Mouse (Mus musculus): Measurements from ENCODE around the gene Rims3. TPM values are rescaled to one million over a fixed set of nuclear protein-coding genes. Genes with fewer than 3 reads are reported as not detected.
A peak's percentile ranks its signal among the peaks of the same experiment; 100 is the strongest.

Gene Rims3
- 0.06 TPM in 1 of 2 replicates, not detected in the other for polyA plus RNA-seq (2012; ENCODE audit: insufficient read depth, low replicate concordance)

DNA sequence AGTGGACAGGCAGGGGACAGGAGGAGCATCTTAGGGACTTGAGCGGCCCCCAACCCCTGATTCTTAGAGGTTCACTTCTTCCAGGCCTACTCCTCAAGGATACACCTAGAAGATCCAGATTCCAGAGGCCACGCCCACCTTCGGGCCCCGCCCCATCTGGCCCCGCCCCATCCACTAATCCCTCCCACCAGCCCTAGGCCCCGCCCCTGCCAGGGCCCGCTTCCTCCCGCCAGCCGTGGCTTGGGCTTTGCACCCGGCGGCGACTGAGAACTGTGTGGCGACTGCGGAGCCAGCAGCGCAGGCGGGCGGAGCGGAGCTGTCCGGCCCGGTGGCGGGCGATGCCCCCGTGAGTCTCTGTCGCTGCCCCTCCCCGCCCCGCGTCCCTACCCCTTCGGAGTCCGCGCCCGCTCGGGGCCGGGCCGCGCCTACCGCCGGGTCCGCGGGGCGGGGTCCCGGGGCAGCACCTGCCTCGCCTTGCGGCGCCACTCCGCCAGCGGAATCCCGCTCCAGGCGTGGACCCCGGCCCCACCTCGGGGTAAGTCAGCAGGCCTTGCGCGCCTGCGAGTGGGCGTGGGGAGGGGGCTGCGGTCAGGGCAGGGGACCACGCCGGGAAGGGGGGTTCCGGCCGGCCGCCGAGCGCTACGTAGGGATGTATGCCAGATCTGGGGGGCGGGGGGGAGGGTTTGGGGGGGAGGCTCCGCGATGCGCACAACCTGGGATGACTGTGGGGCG, at the start of gene Rims3:
Rims3 (plus strand) TSS at position 229 of the 732 bp plus-strand sequence.
- Histone ChIP-seq H3K4me3 (replicated peaks) (peak within 1 kb of the TSS; percentile 88), H3K9me3 (peaks cover 11% of the 10 kb centered on the region), H3K27me3 (replicated peaks) (peaks cover 79% of the 10 kb centered on the region), H3K4me1 (peaks cover 6% of the 10 kb centered on the region), H3K36me3 (replicated peaks; ENCODE audit: low read length) (no peaks in the 10 kb centered on the region)
- TF ChIP-seq GATA1 (IDR thresholded peaks at IDR 0.05; ENCODE audit: borderline replicate concordance, low read length) (no peak), FLI1 (IDR thresholded peaks at IDR 0.05; ENCODE audit: low read length) (no peak)

DNA sequence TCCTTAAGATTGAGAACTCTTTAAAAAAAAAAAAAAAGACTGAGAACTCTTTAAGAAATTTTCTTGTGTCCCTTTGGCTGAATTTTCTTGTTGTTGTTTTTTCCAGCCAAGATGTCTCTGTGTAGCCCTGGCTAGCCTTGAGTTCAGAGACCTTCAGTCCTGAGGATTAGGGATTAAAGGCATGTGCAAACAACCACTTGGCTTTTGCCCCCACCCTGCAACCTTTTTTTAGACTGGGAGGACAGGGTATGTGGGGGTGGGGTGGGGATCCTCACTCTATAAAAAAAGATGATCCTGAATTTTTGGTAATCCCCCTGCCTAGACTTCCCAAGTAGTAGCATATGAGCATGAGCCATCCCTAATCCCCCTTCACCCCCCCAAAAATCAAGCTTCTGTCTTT, 48.8 kb upstream of the Rims3 start:
- Histone ChIP-seq H3K4me3 (replicated peaks) (no peak overlapping the region), H3K9me3 (no peaks in the 10 kb centered on the region), H3K4me1 (peaks cover 51% of the 10 kb centered on the region), H3K36me3 (replicated peaks; ENCODE audit: low read length) (peaks cover 10% of the 10 kb centered on the region), H3K27me3 (replicated peaks) (no peaks in the 10 kb centered on the region)
- TF ChIP-seq FLI1 (IDR thresholded peaks at IDR 0.05; ENCODE audit: low read length), result no peak
- TF ChIP-seq GATA1 (IDR thresholded peaks at IDR 0.05; ENCODE audit: borderline replicate concordance, low read length), result no peak

GRCm38 (mm10) chr4:120813762-120814161, 40.9 kb upstream of the Rims3 start:
- H3K27me3 ChIP-seq (replicated peaks), result no peaks in the 10 kb centered on the region
- H3K36me3 ChIP-seq (replicated peaks; ENCODE audit: low read length), result no peaks in the 10 kb centered on the region
- H3K4me1 ChIP-seq, result peaks cover 68% of the 10 kb centered on the region
- TF ChIP-seq GATA1 (IDR thresholded peaks at IDR 0.05; ENCODE audit: borderline replicate concordance, low read length), result no peak
- TF ChIP-seq FLI1 (IDR thresholded peaks at IDR 0.05; ENCODE audit: low read length), result no peak
- no peaks in the 10 kb centered on the region for H3K9me3 ChIP-seq
- H3K4me3 ChIP-seq (replicated peaks), result no peak overlapping the region

DNA sequence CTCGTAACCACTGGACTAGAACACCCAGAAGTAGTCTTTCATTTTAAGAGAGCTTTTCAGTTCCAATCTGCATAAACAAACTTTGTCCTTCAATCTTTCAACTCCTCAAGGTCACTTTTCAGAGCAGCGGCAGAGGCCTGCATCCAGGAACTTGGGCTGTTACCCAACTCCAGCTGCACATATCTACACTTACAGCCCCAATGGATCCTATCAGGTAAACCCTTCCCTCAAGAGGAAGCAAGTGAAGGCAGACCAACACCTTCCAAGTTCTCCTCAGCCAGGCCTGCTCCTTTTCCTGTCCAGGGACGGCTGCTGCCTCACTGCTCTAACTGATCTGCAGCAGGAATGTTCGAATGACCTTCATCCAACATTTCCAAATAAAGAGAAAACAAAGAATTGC, 40.4 kb upstream of the Rims3 start:
- TF ChIP-seq GATA1 (IDR thresholded peaks at IDR 0.05; ENCODE audit: borderline replicate concordance, low read length) (no peak), FLI1 (IDR thresholded peaks at IDR 0.05; ENCODE audit: low read length) (no peak)
- Histone ChIP-seq H3K4me3 (replicated peaks) (peak overlapping the region; percentile 85), H3K27me3 (replicated peaks) (no peaks in the 10 kb centered on the region), H3K4me1 (peaks cover 72% of the 10 kb centered on the region), H3K36me3 (replicated peaks; ENCODE audit: low read length) (no peaks in the 10 kb centered on the region), H3K9me3 (no peaks in the 10 kb centered on the region)

DNA sequence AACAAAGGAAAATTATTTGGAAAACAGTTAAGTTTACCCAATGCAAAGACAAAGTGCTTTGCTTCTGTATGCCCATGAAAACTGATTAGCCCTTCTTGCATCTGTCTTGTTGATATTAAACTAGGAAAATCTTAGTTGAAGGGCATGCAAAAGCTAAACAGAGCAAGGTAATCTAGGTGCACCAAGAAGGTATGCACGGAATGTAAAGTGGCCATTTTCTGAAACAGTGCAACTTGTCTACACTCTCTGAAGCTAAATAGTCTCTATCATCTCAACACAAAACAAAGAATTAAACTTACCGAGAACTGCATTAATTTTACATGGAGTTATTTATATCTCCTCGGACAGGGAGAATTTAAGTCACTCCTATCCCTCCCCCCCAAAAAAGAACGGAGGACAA, 39.5 kb upstream of the Rims3 start:
- TF ChIP-seq GATA1 (IDR thresholded peaks at IDR 0.05; ENCODE audit: borderline replicate concordance, low read length), result no peak
- no peak for TF ChIP-seq FLI1 (IDR thresholded peaks at IDR 0.05; ENCODE audit: low read length)
- Histone ChIP-seq H3K9me3 (no peaks in the 10 kb centered on the region), H3K4me1 (peaks cover 73% of the 10 kb centered on the region), H3K4me3 (replicated peaks) (peak overlapping the region; percentile 91), H3K27me3 (replicated peaks) (no peaks in the 10 kb centered on the region), H3K36me3 (replicated peaks; ENCODE audit: low read length) (no peaks in the 10 kb centered on the region)

DNA sequence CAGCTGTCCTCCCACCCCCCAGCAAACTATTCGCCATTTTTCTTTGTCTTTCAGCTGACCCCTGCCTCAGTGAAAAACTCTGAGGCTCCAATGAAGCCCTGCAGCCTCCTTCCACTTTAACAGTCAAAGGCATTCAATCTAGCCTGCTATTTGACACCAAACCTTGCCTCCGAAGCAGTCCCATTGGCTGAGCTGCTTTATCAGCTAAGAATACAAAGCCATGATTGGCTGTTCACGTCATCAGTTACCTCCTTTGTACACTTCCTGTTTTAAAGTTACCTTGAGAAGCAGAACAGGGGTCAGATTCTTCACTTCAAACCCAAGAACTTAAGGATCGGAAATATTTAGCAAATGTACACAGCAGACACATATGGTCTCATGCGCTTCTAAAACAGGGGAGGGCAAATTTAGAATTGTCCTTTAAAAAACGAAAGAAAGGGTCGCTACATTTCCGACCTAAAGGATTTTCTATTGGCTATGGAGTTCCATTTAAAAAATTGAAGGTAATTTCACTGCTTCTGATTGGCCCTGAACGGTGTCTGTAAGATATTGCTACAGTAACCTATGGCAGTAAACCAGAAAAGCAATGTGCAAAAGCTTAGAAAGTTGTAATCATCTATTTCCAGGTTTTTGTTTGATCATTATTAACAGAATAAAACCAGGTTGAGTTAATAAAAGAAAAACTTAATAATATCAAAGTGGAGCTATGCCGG, 38.8 kb upstream of the Rims3 start:
- TF ChIP-seq FLI1 (IDR thresholded peaks at IDR 0.05; ENCODE audit: low read length) (no peak), GATA1 (IDR thresholded peaks at IDR 0.05; ENCODE audit: borderline replicate concordance, low read length) (peak; percentile 88)
- no peaks in the 10 kb centered on the region for H3K27me3 ChIP-seq (replicated peaks)
- H3K36me3 ChIP-seq (replicated peaks; ENCODE audit: low read length), result no peaks in the 10 kb centered on the region
- no peaks in the 10 kb centered on the region for H3K9me3 ChIP-seq
- H3K4me1 ChIP-seq, result peaks cover 73% of the 10 kb centered on the region
- H3K4me3 ChIP-seq (replicated peaks), result peak overlapping the region; percentile 91

- Histone ChIP-seq H3K4me1 (peaks cover 76% of the 10 kb centered on the region), H3K27me3 (replicated peaks) (no peaks in the 10 kb centered on the region), H3K9me3 (no peaks in the 10 kb centered on the region), H3K4me3 (replicated peaks) (no peak overlapping the region), H3K36me3 (replicated peaks; ENCODE audit: low read length) (no peaks in the 10 kb centered on the region)
- TF ChIP-seq GATA1 (IDR thresholded peaks at IDR 0.05; ENCODE audit: borderline replicate concordance, low read length) (no peak), FLI1 (IDR thresholded peaks at IDR 0.05; ENCODE audit: low read length) (no peak)
Measured at GRCm38 (mm10) chr4:120817002-120817774, 37.4 kb upstream of the Rims3 start.

DNA sequence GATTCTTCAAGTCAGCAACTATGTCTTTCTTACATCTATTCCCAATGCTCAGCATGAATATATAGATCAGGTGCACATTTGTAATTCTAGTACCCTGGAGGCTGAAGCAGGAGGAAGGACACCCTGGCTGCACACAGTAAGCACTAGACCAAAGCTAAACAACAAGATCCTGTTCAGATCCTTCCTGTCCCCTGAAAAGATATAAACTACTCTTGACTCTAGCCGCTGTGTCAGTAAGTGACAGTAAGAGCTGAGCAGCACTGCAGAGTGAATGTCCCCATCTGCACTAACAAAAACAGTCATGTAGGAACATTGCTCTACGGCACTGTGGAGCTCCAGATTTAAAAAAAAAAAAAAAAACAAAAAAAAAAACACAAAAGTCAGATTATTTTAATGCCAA, 36.7 kb upstream of the Rims3 start:
- TF ChIP-seq GATA1 (IDR thresholded peaks at IDR 0.05; ENCODE audit: borderline replicate concordance, low read length) (no peak), FLI1 (IDR thresholded peaks at IDR 0.05; ENCODE audit: low read length) (no peak)
- H3K4me3 ChIP-seq (replicated peaks), result no peak overlapping the region
- H3K9me3 ChIP-seq, result no peaks in the 10 kb centered on the region
- no peaks in the 10 kb centered on the region for H3K36me3 ChIP-seq (replicated peaks; ENCODE audit: low read length)
- no peaks in the 10 kb centered on the region for H3K27me3 ChIP-seq (replicated peaks)
- H3K4me1 ChIP-seq, result peaks cover 84% of the 10 kb centered on the region

DNA sequence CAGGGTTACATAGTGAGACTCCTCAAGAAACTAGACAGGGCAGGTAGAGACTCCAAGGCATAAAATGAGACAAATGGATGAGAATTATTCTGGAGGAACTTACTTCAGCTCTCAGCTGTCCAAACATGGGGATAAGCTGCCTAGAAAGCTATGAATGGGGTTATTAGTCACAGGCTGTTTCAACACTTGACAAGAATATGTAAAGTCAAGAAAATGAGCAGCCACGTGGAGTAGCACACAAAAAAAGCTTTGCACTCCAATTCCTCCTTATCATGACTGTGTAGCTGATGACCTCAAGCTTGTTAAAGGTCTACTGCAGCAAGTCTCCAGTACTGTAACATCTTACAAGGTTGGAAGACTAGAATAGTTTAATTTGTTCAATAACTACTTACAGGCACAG, 35.3 kb upstream of the Rims3 start:
- Histone ChIP-seq H3K4me3 (replicated peaks) (no peak overlapping the region), H3K9me3 (no peaks in the 10 kb centered on the region), H3K27me3 (replicated peaks) (no peaks in the 10 kb centered on the region), H3K4me1 (peaks cover 92% of the 10 kb centered on the region), H3K36me3 (replicated peaks; ENCODE audit: low read length) (no peaks in the 10 kb centered on the region)
- TF ChIP-seq FLI1 (IDR thresholded peaks at IDR 0.05; ENCODE audit: low read length), result no peak
- TF ChIP-seq GATA1 (IDR thresholded peaks at IDR 0.05; ENCODE audit: borderline replicate concordance, low read length), result no peak

Measured in megakaryocyte, embryonic 14.5 days (primary cell).